Mouse (Mus musculus): ENCODE measurements around the gene Lrrc58.

GRCm38 (mm10) chr16:37937276-37937675 is 69.1 kb downstream of the Lrrc58 start:
- TF ChIP-seq CTCF (IDR thresholded peaks at IDR 0.05; ENCODE audit: borderline replicate concordance, insufficient read depth, low read depth, low read length) (no peak), POLR2A (IDR thresholded peaks at IDR 0.05; ENCODE audit: borderline replicate concordance, insufficient read depth, low read length) (no peak)
